Mouse (Mus musculus): Measurements from ENCODE around the gene Hk2.

Hk2 gene

DNA sequence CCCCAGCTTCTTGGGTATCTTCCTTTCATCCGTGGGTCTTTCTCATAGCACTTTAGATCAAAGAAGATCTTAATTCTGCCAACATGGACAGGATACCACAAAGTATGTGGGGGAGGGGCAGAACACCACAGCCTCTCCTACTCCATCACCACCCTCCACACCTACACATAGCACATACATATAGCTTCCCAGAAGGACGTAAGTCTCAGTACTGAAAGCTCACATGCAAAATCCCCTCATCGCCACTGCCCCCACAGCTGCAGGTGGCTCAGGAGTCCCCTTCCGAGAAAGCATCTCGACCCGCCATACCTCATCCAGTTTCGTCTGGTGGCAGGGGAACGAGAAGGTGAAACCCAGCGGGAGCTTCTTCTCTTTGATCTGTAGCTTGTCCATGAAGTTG, 29.7 kb downstream of the Hk2 start:
- DNase-seq (ENCODE audit: low read depth in 2 of 2, low spot score in 2 of 2), result no peak

DNA sequence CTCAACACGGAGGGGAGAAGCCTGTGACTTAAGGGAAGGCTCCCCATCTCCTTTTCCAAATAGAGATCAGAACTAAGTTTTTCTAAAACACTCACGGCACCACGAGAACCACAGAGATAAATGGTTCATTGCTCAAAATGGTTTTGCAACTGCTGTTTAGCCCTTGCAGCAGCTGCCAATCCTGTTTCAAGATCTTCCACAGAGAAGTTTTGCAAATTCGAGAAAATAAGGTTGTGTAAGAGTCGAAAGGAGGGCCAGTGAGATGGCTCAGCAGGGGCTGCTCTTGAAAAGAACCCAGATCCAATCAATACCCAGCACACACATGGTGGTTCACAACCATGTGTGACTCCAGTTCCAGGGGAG, 32.8 kb downstream of the Hk2 start:
- DNase-seq (ENCODE audit: low read depth in 2 of 2, low spot score in 2 of 2), result no peak

- no peak for DNase-seq (ENCODE audit: low read depth in 2 of 2, low spot score in 2 of 2)
Observed at GRCm38 (mm10) chr6:82740868-82741517, 33.3 kb downstream of the Hk2 start.

- DNase-seq (ENCODE audit: low read depth in 2 of 2, low spot score in 2 of 2), result peak; percentile 63 to 69
Observed at GRCm38 (mm10) chr6:82740269-82740668, 34.0 kb downstream of the Hk2 start.

DNA sequence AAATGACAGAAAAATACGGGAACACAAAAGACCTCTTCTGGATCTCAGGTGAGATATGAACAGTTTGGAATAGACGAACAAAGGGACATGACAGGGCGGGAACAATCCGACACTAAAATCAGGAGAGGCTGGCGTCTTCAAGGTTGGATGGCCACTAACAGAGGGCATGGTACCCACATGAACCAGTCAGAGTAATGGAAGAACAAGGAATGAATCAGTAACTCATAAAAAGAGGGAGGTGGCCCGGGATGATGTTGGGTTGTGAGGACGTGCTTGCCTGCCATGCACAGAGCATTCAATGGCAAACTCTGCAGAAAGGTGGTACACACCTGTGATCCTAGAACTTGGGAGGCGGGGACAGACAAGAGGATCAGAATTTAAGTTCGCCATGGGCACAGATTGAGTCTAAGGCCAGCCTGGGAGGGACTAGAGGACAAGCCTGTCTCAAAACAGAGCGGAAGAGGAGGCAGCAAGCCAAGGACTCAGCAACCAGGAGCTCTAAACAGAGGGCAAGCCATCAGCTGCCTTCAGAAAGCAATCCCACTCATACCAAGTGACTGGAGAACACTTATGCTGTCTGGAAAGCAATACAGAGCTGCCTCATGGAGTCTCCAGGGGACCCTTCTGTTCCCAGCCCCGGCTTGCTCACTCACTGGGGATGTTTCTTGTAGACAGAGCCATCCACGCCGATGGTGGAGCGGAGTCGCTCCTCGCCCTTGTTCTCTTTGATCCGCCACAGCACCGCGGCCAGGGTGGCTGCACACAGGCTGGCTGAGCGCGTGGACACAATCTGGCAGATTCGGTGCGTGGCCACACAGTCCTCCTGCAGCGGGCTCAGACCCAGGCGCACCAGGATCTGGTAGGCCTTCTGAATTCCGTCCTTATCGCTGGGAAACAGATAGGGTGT, 36.4 kb downstream of the Hk2 start:
- no peak for DNase-seq (ENCODE audit: low read depth in 2 of 2, low spot score in 2 of 2)

DNA sequence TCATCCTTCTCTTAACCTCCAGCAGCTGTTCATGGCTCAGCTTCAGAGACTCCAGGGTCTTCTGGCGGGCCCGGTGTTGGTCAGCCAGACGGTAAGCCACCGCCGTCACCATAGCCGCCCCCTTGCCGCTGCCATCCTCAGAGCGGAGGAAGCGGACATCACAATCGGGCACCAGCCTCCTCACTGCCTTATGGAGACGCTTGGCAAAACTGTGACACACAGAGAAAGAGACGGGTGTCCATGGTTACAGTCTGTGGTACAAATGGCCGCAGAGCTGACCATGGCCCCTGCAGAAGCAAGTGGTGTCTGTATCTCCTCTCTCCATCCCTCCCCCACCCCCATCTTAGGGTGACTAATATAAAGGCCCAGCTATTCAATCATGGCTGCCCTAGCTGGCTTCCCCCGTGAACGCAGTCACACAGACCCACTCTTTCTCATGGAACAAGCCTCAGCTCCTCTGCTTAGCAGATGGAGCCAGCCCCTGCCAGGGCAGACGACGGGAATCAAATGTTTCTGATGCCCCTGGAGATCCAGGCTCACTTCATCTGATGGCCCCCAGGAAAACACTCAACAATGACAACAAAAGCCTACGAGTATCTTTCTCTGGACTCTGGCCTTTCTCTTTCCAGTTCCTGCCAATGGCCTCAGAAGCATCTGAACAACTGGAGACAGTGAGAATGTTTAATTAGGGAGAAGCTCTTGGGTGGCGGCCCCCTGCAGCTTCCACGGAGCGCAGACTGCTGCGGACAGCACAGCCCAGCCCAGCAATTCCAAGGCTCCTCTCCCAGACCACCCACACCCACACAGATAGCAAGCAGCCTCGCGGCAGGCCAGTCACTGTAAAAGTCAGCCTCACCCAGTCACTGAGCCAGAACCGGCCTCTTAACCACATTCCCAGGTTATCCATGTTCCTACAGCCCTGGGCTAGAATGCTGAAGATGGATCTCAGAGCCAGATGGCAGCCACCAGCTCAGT, 37.3 kb downstream of the Hk2 start:
- DNase-seq (ENCODE audit: low read depth in 2 of 2, low spot score in 2 of 2), result no peak

DNA sequence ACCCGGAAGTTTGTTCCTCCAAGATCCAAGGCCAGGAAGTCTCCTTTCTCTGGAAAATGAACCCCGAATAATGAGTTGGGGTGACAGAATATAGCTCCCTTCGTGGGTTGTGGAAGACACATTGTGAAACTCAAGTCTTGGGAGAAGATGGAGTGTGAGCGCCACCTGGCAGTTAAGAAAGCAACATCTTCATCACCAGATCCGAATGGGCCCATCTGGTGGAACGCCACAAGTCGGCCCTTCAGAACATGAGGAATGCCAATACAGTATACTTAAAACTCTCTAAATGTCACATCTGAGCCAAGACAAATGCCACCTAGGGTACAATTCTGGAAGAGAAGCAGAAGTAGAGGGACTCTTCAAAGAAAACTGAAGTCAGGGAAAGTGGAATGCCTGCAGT, 38.9 kb downstream of the Hk2 start:
- no peak for DNase-seq (ENCODE audit: low read depth in 2 of 2, low spot score in 2 of 2)

- no peak for DNase-seq (ENCODE audit: low read depth in 2 of 2, low spot score in 2 of 2)
Observed at GRCm38 (mm10) chr6:82728635-82729034, 45.6 kb downstream of the Hk2 start.

GRCm38 (mm10) chr6:82727206-82727605, 47.0 kb downstream of the Hk2 start:
- no peak for DNase-seq (ENCODE audit: low read depth in 2 of 2, low spot score in 2 of 2)

DNA sequence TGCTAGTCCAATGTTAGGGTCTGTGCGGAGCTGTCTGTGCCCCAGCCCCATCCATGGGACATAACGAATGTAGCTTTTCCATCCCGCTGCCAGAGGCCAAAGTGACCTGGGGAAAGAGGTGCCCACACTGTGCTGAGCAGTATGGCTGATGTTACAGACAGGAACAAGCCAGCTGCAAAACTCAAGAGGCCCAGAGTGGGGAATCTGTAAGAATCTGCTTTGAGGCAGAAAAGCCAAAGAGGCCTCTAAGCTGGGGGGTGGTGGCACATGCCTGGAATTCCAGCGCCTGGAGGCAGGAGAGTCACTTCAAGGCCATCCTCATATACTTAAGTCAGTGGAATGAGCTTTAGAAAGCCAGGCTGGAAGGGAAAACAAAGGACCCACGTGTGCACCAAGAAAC, 50.9 kb downstream of the Hk2 start:
- no peak for DNase-seq (ENCODE audit: low read depth in 2 of 2, low spot score in 2 of 2)

- no peak for DNase-seq (ENCODE audit: low read depth in 2 of 2, low spot score in 2 of 2)
Observed at GRCm38 (mm10) chr6:82716126-82716525, 58.1 kb downstream of the Hk2 start.

- no peak for DNase-seq (ENCODE audit: low read depth in 2 of 2, low spot score in 2 of 2)
Observed at GRCm38 (mm10) chr6:82715653-82716052, 58.6 kb downstream of the Hk2 start.

GRCm38 (mm10) chr6:82715253-82715652, 59.0 kb downstream of the Hk2 start:
- DNase-seq (ENCODE audit: low read depth in 2 of 2, low spot score in 2 of 2), result no peak

GRCm38 (mm10) chr6:82714841-82715240, 59.4 kb downstream of the Hk2 start:
- DNase-seq (ENCODE audit: low read depth in 2 of 2, low spot score in 2 of 2), result no peak

DNA sequence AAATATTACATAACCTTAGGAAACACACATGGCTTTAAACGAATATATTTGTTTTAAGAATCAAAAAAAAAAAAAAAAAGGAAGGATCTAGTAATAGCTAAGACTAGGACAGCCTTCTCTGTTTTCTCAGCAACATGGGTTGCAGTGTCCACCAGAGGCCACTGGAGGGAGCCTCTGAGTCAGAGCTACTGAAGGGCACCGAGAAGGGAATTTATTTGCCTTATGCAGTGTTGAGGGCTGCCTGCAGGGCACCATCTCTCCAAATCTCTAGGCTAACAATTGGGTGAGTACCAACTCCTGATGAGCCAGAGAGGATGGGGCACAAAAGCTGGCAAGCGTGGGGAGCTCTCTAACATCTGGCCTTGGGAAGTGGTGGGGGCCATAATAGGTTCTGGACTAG, 60.0 kb downstream of the Hk2 start:
- DNase-seq (ENCODE audit: low read depth in 2 of 2, low spot score in 2 of 2), result peak; percentile 64 to 73

- no peak for DNase-seq (ENCODE audit: low read depth in 2 of 2, low spot score in 2 of 2)
Observed at GRCm38 (mm10) chr6:82707742-82708141, 66.5 kb downstream of the Hk2 start.

DNA sequence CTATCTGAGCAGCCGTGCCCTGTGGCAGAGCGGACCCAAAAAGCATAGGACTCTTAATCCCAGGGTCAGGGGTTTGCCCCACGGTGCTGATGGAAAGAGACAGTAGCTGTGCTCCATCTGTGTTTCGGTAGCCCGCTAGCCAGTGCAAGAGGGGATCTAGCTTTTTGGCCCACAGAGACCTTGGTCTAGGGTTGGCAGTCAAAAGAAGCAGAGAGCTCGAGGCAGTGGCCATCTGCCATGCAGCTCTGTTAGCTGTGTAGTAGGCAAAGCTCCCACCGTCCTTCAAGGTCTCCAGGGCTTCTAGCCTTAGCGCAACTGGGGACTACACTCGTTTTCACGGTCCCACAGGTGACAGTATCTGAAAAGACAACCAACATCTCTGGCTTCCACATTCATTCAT, 67.0 kb downstream of the Hk2 start:
- DNase-seq (ENCODE audit: low read depth in 2 of 2, low spot score in 2 of 2), result no peak

DNA sequence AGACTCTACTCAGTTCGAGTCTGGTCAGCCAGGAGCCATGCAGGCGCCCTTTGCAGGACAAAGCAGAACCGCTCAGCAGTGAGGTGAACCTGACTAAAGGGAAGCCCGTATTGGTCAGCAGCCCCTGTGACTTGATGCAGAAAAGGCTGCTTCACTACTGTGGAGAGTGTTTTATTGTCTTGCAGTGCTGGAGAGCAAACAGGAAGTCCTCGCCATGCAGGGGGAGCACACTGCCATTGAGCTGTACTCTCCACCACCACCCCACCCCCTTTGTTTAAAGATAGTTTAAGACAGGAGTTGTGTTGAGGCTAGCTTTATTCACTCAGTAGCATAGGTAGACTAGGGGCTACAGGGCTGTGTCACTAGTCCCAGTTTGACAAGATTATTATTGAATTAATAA, 69.0 kb downstream of the Hk2 start, which contains the start of gene Pole4:
TSS of gene Pole4 (minus strand) at position 145 of the 400 bp plus-strand sequence.
- no peak for DNase-seq (ENCODE audit: low read depth in 2 of 2, low spot score in 2 of 2)

GRCm38 (mm10) chr6:82703710-82704109, 70.5 kb downstream of the Hk2 start:
- DNase-seq (ENCODE audit: low read depth in 2 of 2, low spot score in 2 of 2), result no peak

- DNase-seq (ENCODE audit: low read depth in 2 of 2, low spot score in 2 of 2), result peak; percentile 81 to 82
Observed at GRCm38 (mm10) chr6:82702593-82703017, 71.6 kb downstream of the Hk2 start.

GRCm38 (mm10) chr6:82701296-82701695, 73.0 kb downstream of the Hk2 start:
- DNase-seq (ENCODE audit: low read depth in 2 of 2, low spot score in 2 of 2), result no peak

Measured in CD8-positive naive resting alpha-beta T cell, adult 2 months (primary cell).